Mouse (Mus musculus) CH12.LX (cell line): ENCODE measurements around the gene Cry1. TPM values are rescaled to one million over a fixed set of nuclear protein-coding genes. Genes with fewer than 3 reads are reported as not detected.

Experiments used
- DNase-seq: peaks from one replicate; pipeline ENCODE4 v3.0.0-alpha.2; 2013; ENCODE audit errors: extremely low read depth
- H3K27ac ChIP-seq: 2 replicates; pipeline ENCODE4 v1.5.1; 2012; ENCODE audit warnings: low read depth, mild to moderate bottlenecking, control low read depth, moderate library complexity; ENCODE audit not compliant: insufficient read depth
- H3K27me3 ChIP-seq: replicated peaks from 2 replicates; pipeline ENCODE3; 2012; ENCODE audit warnings: inconsistent platforms
- H3K36me3 ChIP-seq, 2 experiments: replicated peaks in 1 of 2; 2 replicates each; pipeline versions ENCODE3 to v1.6.1; 2012; ENCODE audit warnings: inconsistent platforms in 1 of 2, low read length in 1 of 2, mild to moderate bottlenecking in 1 of 2, mixed read lengths in 1 of 2, moderate library complexity in 1 of 2; ENCODE audit not compliant: control insufficient read depth in 1 of 2, insufficient read depth in 1 of 2
- H3K4me1 ChIP-seq, 2 experiments: 2 replicates each; pipeline ENCODE4 v1.6.1; 2012; ENCODE audit warnings: inconsistent platforms in 1 of 2, moderate library complexity in 1 of 2; ENCODE audit not compliant: insufficient read depth in 2 of 2, control insufficient read depth in 1 of 2
- H3K4me2 ChIP-seq: 2 replicates; pipeline ENCODE4 v1.6.1; 2012; ENCODE audit warnings: low read depth, mild to moderate bottlenecking, control low read depth; ENCODE audit not compliant: poor library complexity, insufficient read depth, severe bottlenecking
- H3K4me3 ChIP-seq, 3 experiments: fragments of 150-350 bp in 1 of 3; sonication (generic) in 1 of 3; replicated peaks in 1 of 3; 2 replicates each; pipeline versions ENCODE3 to v1.5.1; 2011 to 2012; ENCODE audit warnings: low read depth in 2 of 3, low read length in 2 of 3, mild to moderate bottlenecking in 2 of 3, moderate library complexity in 2 of 3, control low read depth in 1 of 3, improper control_type of control experiment in 1 of 3, inconsistent platforms in 1 of 3, mixed read lengths in 1 of 3; ENCODE audit not compliant: poor library complexity in 1 of 3
- H3K79me2 ChIP-seq: replicated peaks from 2 replicates; pipeline ENCODE4 v1.6.1; 2012; ENCODE audit warnings: mild to moderate bottlenecking, moderate library complexity; ENCODE audit not compliant: control insufficient read depth, poor library complexity, insufficient read depth, severe bottlenecking; ENCODE audit errors: extremely low read depth
- H3K9ac ChIP-seq: 2 replicates; pipeline ENCODE4 v1.6.1; 2012; ENCODE audit warnings: low read depth, mild to moderate bottlenecking, control low read depth, moderate library complexity; ENCODE audit not compliant: insufficient read depth
- H3K9me3 ChIP-seq: replicated peaks from 2 replicates; pipeline ENCODE3; 2012; ENCODE audit warnings: low read length, inconsistent platforms, mixed read lengths
- BHLHE40 ChIP-seq: IDR thresholded peaks from 2 replicates; pipeline ENCODE4 v1.6.1; 2011; ENCODE audit warnings: mild to moderate bottlenecking, low read depth, low read length, improper control_type of control experiment
- CHD1 ChIP-seq: IDR thresholded peaks from 2 replicates; pipeline ENCODE4 v1.6.1; 2012; ENCODE audit warnings: low read depth, low read length, improper control_type of control experiment, inconsistent platforms
- CHD2 ChIP-seq: IDR thresholded peaks from 2 replicates; pipeline ENCODE4 v1.6.1; 2011; ENCODE audit warnings: low read length, improper control_type of control experiment
- E2F4 ChIP-seq: IDR thresholded peaks from 2 replicates; pipeline ENCODE4 v1.6.1; 2011; ENCODE audit warnings: low read depth, low read length, improper control_type of control experiment; ENCODE audit not compliant: insufficient replicate concordance
- ELF1 ChIP-seq: IDR thresholded peaks from 2 replicates; pipeline ENCODE4 v1.6.1; 2014; ENCODE audit warnings: low read depth, mild to moderate bottlenecking, inconsistent platforms, low read length, improper control_type of control experiment
- EP300 ChIP-seq: IDR thresholded peaks from 2 replicates; pipeline ENCODE4 v1.6.1; 2011; ENCODE audit warnings: low read length, improper control_type of control experiment
- HCFC1 ChIP-seq: IDR thresholded peaks from 2 replicates; pipeline ENCODE4 v1.6.1; 2012; ENCODE audit warnings: low read depth, mild to moderate bottlenecking, inconsistent platforms, low read length, improper control_type of control experiment
- IRF4 ChIP-seq: IDR thresholded peaks from 2 replicates; pipeline ENCODE4 v1.6.1; 2014; ENCODE audit warnings: low read depth, mild to moderate bottlenecking, inconsistent platforms, low read length, improper control_type of control experiment
- JUND ChIP-seq: conservative IDR thresholded peaks from 2 replicates; pipeline ENCODE4 v1.6.1; 2011; ENCODE audit warnings: low read depth, low read length, improper control_type of control experiment
- KAT2A ChIP-seq: IDR thresholded peaks from 2 replicates; pipeline ENCODE4 v1.6.1; 2012; ENCODE audit warnings: low read length, improper control_type of control experiment, inconsistent platforms; ENCODE audit not compliant: insufficient replicate concordance
- MAFK ChIP-seq: IDR thresholded peaks from 2 replicates; pipeline ENCODE4 v1.6.1; 2011; ENCODE audit warnings: low read length, improper control_type of control experiment; ENCODE audit not compliant: insufficient replicate concordance
- MAX ChIP-seq: IDR thresholded peaks from 2 replicates; pipeline ENCODE4 v1.6.1; 2011; ENCODE audit warnings: low read length, improper control_type of control experiment
- MAZ ChIP-seq: IDR thresholded peaks from 2 replicates; pipeline ENCODE4 v1.6.1; 2012; ENCODE audit warnings: low read depth, mild to moderate bottlenecking, inconsistent platforms, low read length, improper control_type of control experiment, moderate library complexity
- MEF2A ChIP-seq: IDR thresholded peaks from 2 replicates; pipeline ENCODE4 v1.6.1; 2014; ENCODE audit warnings: low read depth, mild to moderate bottlenecking, inconsistent platforms, low read length, improper control_type of control experiment, borderline replicate concordance
- MYC ChIP-seq: IDR thresholded peaks from 2 replicates; pipeline ENCODE4 v1.6.1; 2011; ENCODE audit warnings: low read depth, mild to moderate bottlenecking, improper control_type of control experiment, low read length
- NELFE ChIP-seq: IDR thresholded peaks from 2 replicates; pipeline ENCODE4 v1.6.1; 2011; ENCODE audit warnings: low read depth, low read length, improper control_type of control experiment
- PAX5 ChIP-seq: IDR thresholded peaks from 2 replicates; pipeline ENCODE4 v1.6.1; 2012; ENCODE audit warnings: low read length, inconsistent platforms, mixed read lengths
- POLR2A ChIP-seq: IDR thresholded peaks from 2 replicates; pipeline ENCODE4 v1.6.1; 2011; ENCODE audit warnings: low read depth, mild to moderate bottlenecking, improper control_type of control experiment, low read length
- POLR2AphosphoS2 ChIP-seq: IDR thresholded peaks from 2 replicates; pipeline ENCODE4 v1.6.1; 2011; ENCODE audit warnings: low read depth, low read length, improper control_type of control experiment
- RAD21 ChIP-seq: IDR thresholded peaks from 2 replicates; pipeline ENCODE4 v1.6.1; 2011; ENCODE audit warnings: low read depth, mild to moderate bottlenecking, low read length, improper control_type of control experiment, moderate library complexity
- SIN3A ChIP-seq: IDR thresholded peaks from 2 replicates; pipeline ENCODE4 v1.6.1; 2012; ENCODE audit warnings: low read length, improper control_type of control experiment, inconsistent platforms
- SMC3 ChIP-seq: IDR thresholded peaks from 2 replicates; pipeline ENCODE4 v1.6.1; 2011; ENCODE audit warnings: low read depth, low read length, improper control_type of control experiment
- TBP ChIP-seq: conservative IDR thresholded peaks from 2 replicates; pipeline ENCODE4 v1.6.1; 2011; ENCODE audit warnings: low read depth, low read length, improper control_type of control experiment
- UBTF ChIP-seq: IDR thresholded peaks from 2 replicates; pipeline ENCODE4 v1.6.1; 2012; ENCODE audit warnings: low read depth, mild to moderate bottlenecking, inconsistent platforms, low read length, improper control_type of control experiment, moderate library complexity
- ZMIZ1 ChIP-seq: IDR thresholded peaks from 2 replicates; pipeline ENCODE4 v1.6.1; 2012; ENCODE audit warnings: low read depth, mild to moderate bottlenecking, inconsistent platforms, low read length, improper control_type of control experiment
- ZNF384 ChIP-seq: IDR thresholded peaks from 2 replicates; pipeline ENCODE4 v1.6.1; 2012; ENCODE audit warnings: low read depth, low read length, improper control_type of control experiment, inconsistent platforms
- dilution Hi-C: fragments of 300-500 bp; cut with MboI; formaldehyde crosslinking; loops from 2 replicates; pipeline ENCODE4 v1.14.3; 2020; ENCODE audit warnings: low sequenced_read_pairs; ENCODE audit not compliant: extremely low pct_unique_long_range_greater_than_20kb, extremely low pct_ligation_motif_present
- in situ Hi-C: fragments of 300-500 bp; cut with MboI; formaldehyde crosslinking; loops from 3 replicates; pipeline ENCODE4 v1.14.3; 2019; ENCODE audit warnings: low sequenced_read_pairs, low pct_ligation_motif_present, low pct_unique_long_range_greater_than_20kb, mixed read lengths
- polyA plus RNA-seq: library from polyadenylated mRNA; unstranded; fragments of >175 nt; gene quantifications from 2 replicates; pipeline ENCODE4 v1.2.1, GENCODE M21; 2012; ENCODE audit warnings: low read depth; ENCODE audit not compliant: insufficient read length
- total RNA-seq, 2 experiments: library from RNA; depleted of rRNA; stranded (reverse); fragments of 300-350 nt in 1 of 2; fragments of >200 nt in 1 of 2; gene quantifications; 2 replicates each; pipeline ENCODE4 v1.2.3; 2012 to 2014

Gene Cry1
- total and polyA plus RNA-seq, 3 experiments, result 16.3 to 19.8 (median 17.1) TPM

DNA sequence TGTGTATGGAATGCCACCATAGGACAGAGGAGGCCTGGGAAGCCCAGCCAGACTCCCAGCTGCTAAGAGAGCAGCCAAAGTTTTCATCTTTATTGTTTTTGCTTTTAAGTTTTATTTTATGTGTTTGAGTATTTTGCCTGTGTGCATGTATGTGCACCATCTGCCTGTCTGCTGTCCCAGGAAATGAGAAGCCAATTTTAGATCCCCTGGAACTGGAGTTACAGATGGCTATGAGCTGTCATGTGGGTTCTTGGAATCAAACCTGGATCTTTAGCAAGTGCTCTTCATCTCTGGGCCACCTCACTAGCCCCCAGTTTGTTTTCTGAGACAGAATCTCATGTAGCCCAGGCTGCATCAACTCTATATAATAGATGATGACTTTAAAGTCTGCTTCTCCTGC lies 5.8 kb upstream of the Cry1 start:
- dilution Hi-C loops (no loop called here), in situ Hi-C loops (no loop called here)
- TF ChIP-seq MAX, result no peak
- TF ChIP-seq ZNF384, result no peak
- TF ChIP-seq MEF2A, result no peak
- TF ChIP-seq KAT2A, result no peak
- TF ChIP-seq MAZ, result no peak
- TF ChIP-seq RAD21, result no peak
- TF ChIP-seq HCFC1, result no peak
- no peak for TF ChIP-seq MYC
- TF ChIP-seq NELFE, result no peak
- TF ChIP-seq CHD1, result no peak
- no peak for TF ChIP-seq IRF4
- no peak for TF ChIP-seq POLR2AphosphoS2
- TF ChIP-seq ZMIZ1, result no peak
- no peak for TF ChIP-seq SMC3
- no peak for TF ChIP-seq CHD2
- no peak for TF ChIP-seq POLR2A
- no peak for TF ChIP-seq JUND
- no peak for TF ChIP-seq ELF1
- Histone ChIP-seq H3K9me3 (no peaks in the 10 kb centered on the region), H3K4me2 (no peak overlapping the region), H3K4me1 (peaks cover 6 to 48% of the 10 kb centered on the region in 2 experiments; a peak in 3 of 4 replicates), H3K36me3 (no peaks in the 10 kb centered on the region), H3K9ac (no peak overlapping the region), H3K27me3 (no peaks in the 10 kb centered on the region), H3K4me3 (no peak overlapping the region), H3K79me2 (no peaks in the 10 kb centered on the region), H3K27ac (no peak overlapping the region)
- no peak for DNase-seq

DNA sequence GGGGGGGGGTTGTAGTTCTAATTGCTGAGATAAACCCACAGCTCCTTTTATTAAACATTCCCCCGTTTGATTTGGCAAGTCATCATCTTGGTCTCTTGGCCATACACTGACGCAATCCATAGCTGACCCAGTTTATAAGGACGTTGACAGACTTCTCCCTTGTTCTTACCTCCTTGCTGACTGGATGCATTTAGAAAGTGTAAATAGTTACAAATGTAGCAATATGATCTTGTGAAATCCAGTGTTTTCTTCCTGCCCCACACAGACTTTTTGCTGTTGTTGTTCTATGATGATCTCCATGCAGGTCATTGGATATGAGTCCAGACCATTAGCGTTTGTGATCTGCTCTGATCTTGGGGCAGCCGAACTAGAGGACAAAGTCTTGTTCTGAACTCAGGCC lies 5.1 kb upstream of the Cry1 start:
- Histone ChIP-seq H3K79me2 (no peaks in the 10 kb centered on the region), H3K27ac (no peak overlapping the region), H3K4me3 (no peak overlapping the region), H3K36me3 (no peaks in the 10 kb centered on the region), H3K27me3 (no peaks in the 10 kb centered on the region), H3K4me2 (no peak overlapping the region), H3K9ac (no peak overlapping the region), H3K9me3 (no peaks in the 10 kb centered on the region), H3K4me1 (peaks cover 6 to 42% of the 10 kb centered on the region in 2 experiments; a peak in 3 of 4 replicates)
- no peak for TF ChIP-seq CHD2
- no peak for TF ChIP-seq RAD21
- no peak for TF ChIP-seq UBTF
- TF ChIP-seq BHLHE40, result no peak
- TF ChIP-seq JUND, result no peak
- no peak for TF ChIP-seq MAZ
- TF ChIP-seq SMC3, result no peak
- TF ChIP-seq MAFK, result no peak
- no peak for TF ChIP-seq CHD1
- TF ChIP-seq TBP, result no peak
- no peak for TF ChIP-seq ELF1
- TF ChIP-seq SIN3A, result no peak
- no peak for TF ChIP-seq EP300
- TF ChIP-seq PAX5, result no peak
- TF ChIP-seq E2F4, result no peak
- DNase-seq, result no peak
- in situ Hi-C loops, result no loop called here
- dilution Hi-C loops, result no loop called here
